Mouse (Mus musculus): ENCODE measurements around the gene Slc7a6.

GRCm38 (mm10) chr8:106127882-106128410 is 40.7 kb upstream of the Slc7a6 start:
- TF ChIP-seq CTCF (IDR thresholded peaks at IDR 0.05; ENCODE audit: control insufficient read depth, insufficient read depth, low read length) (no peak), POLR2A (IDR thresholded peaks at IDR 0.05; ENCODE audit: borderline replicate concordance, control insufficient read depth, low read depth, low read length) (no peak)
